Mouse (Mus musculus) midbrain, embryonic 16.5 days (tissue): ENCODE measurements around the gene Lexm. TPM values are rescaled to one million over a fixed set of nuclear protein-coding genes. Genes with fewer than 3 reads are reported as not detected.

ENCODE experiments used
- ATAC-seq: fragments of 200-750 bp; cut with Nextera tagmentation; 2 replicates; pipeline ENCODE4 v1.8.0; 2017; ENCODE audit warnings: moderate TSS enrichment
- H3K27ac ChIP-seq: fragments of 300-500 bp; sonication (generic); 2 replicates; pipeline ENCODE4 v1.5.1; 2014; ENCODE audit warnings: mild to moderate bottlenecking, low read length, mixed read lengths
- H3K27me3 ChIP-seq: fragments of 300-500 bp; sonication (generic); 2 replicates; pipeline ENCODE4 v1.6.1; 2014; ENCODE audit warnings: low read depth, low read length, mixed read lengths; ENCODE audit not compliant: control insufficient read depth, insufficient read depth
- H3K36me3 ChIP-seq: fragments of 300-500 bp; sonication (generic); 2 replicates; pipeline ENCODE4 v1.6.1; 2014; ENCODE audit warnings: mild to moderate bottlenecking, low read length, moderate library complexity, mixed read lengths; ENCODE audit not compliant: control insufficient read depth, insufficient read depth
- H3K4me1 ChIP-seq: fragments of 300-500 bp; sonication (generic); 2 replicates; pipeline ENCODE4 v1.6.1; 2014; ENCODE audit warnings: mild to moderate bottlenecking, low read length, mixed read lengths; ENCODE audit not compliant: control insufficient read depth, insufficient read depth
- H3K4me2 ChIP-seq: fragments of 300-500 bp; sonication (generic); 2 replicates; pipeline ENCODE4 v1.6.1; 2014; ENCODE audit warnings: mild to moderate bottlenecking, low read length, mixed read lengths
- H3K4me3 ChIP-seq: fragments of 300-500 bp; sonication (generic); 2 replicates; pipeline ENCODE4 v1.5.1; 2014; ENCODE audit warnings: low read depth, mild to moderate bottlenecking, low read length, moderate library complexity, mixed read lengths
- H3K9ac ChIP-seq: fragments of 300-500 bp; sonication (generic); 2 replicates; pipeline ENCODE4 v1.6.1; 2014; ENCODE audit warnings: low read depth, low read length, mixed read lengths
- H3K9me3 ChIP-seq: fragments of 300-500 bp; sonication (generic); replicated peaks from 2 replicates; pipeline ENCODE4 v1.6.1; 2014; ENCODE audit warnings: mild to moderate bottlenecking, low read length, mixed read lengths; ENCODE audit not compliant: control insufficient read depth, poor library complexity, severe bottlenecking
- WGBS: fragments of 180-500 bp; shearing (Covaris S2); extraction: QIAGEN DNeasy Blood & Tissue Kit; methylation state at CpG from one replicate; pipeline ENCODE4 v1.1.7; 2014; 5-methylcytosine and 5-hydroxymethylcytosine counted together
- polyA plus RNA-seq: library from polyadenylated mRNA; unstranded; fragments of >200 nt; fragmentation: Nextera tagmentation; extraction: Ambion mirVana; gene quantifications from 2 replicates; pipeline ENCODE4 v1.2.1, GENCODE M21; 2015

Gene Lexm
- polyA plus RNA-seq, 1 experiment from 2014 or later, result not detected

GRCm38 (mm10) chr4:106550516-106551166 lies 66.4 kb downstream of the Lexm start:
- H3K9me3 ChIP-seq, result peaks cover 3% of the 10 kb centered on the region; the same call in 1 of the 2 replicates
- no peaks in the 10 kb centered on the region for H3K36me3 ChIP-seq
- no peak overlapping the region for H3K9ac ChIP-seq
- H3K27me3 ChIP-seq, result no peaks in the 10 kb centered on the region
- no peak overlapping the region for H3K4me3 ChIP-seq
- WGBS, result 74% methylated on average over 8 of the region's 8 CpGs
- no peak for ATAC-seq
- no peaks in the 10 kb centered on the region for H3K4me1 ChIP-seq
- H3K27ac ChIP-seq, result no peak overlapping the region
- no peak overlapping the region for H3K4me2 ChIP-seq

- Histone ChIP-seq H3K9me3 (peaks cover 3% of the 10 kb centered on the region; the same call in 1 of the 2 replicates), H3K36me3 (no peaks in the 10 kb centered on the region), H3K27ac (no peak overlapping the region), H3K9ac (no peak overlapping the region), H3K4me2 (no peak overlapping the region), H3K4me3 (no peak overlapping the region), H3K27me3 (no peaks in the 10 kb centered on the region), H3K4me1 (no peaks in the 10 kb centered on the region)
- 84% methylated on average over 3 of the region's 3 CpGs for WGBS
- no peak for ATAC-seq
These were observed 68.9 kb downstream of the Lexm start for GRCm38 (mm10) chr4:106548113-106548512.

GRCm38 (mm10) chr4:106546896-106547295 lies 70.1 kb downstream of the Lexm start:
- no peak overlapping the region for H3K9ac ChIP-seq
- H3K4me3 ChIP-seq, result no peak overlapping the region
- H3K27me3 ChIP-seq, result no peaks in the 10 kb centered on the region
- no peaks in the 10 kb centered on the region for H3K9me3 ChIP-seq
- no peak overlapping the region for H3K27ac ChIP-seq
- H3K4me1 ChIP-seq, result no peaks in the 10 kb centered on the region
- no peak for ATAC-seq
- H3K36me3 ChIP-seq, result no peaks in the 10 kb centered on the region
- no peak overlapping the region for H3K4me2 ChIP-seq
- WGBS, result 86% methylated on average over 1 of the region's 1 CpGs

DNA sequence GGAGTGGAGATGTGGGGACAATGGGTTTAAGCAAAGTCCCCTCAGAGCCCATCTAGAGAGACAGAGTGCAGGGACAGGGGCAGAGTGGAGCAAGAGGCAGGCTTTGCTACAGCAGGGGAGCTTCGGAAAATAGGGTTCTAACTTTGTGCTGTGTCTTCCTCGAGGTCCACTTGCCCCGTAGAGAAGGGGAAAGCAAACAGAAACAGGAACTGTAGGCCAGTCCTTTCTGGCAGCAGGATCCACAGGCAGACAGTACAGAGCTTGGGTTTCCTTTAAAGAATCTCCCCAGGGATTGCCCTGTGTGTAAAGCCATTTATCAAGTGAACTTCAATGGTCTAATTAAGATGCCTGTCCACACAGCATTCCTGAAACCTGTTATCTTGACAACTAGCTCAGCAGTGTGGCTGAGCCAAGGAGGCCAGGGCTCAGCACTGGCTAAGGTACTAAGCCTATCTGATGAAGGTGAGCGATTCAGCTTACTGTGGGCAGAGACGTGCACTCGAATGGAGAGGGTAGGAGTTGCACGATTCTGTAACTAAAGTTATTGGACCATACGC lies 71.1 kb downstream of the Lexm start:
- 69% methylated on average over 8 of the region's 8 CpGs for WGBS
- H3K4me2 ChIP-seq, result no peak overlapping the region
- no peaks in the 10 kb centered on the region for H3K27me3 ChIP-seq
- no peak overlapping the region for H3K9ac ChIP-seq
- no peaks in the 10 kb centered on the region for H3K36me3 ChIP-seq
- H3K27ac ChIP-seq, result no peak overlapping the region
- H3K4me3 ChIP-seq, result no peak overlapping the region
- ATAC-seq, result no peak
- no peaks in the 10 kb centered on the region for H3K4me1 ChIP-seq
- H3K9me3 ChIP-seq, result no peaks in the 10 kb centered on the region

- no peaks in the 10 kb centered on the region for H3K27me3 ChIP-seq
- no peak for ATAC-seq
- 86% methylated on average over 2 of the region's 2 CpGs for WGBS
- H3K9me3 ChIP-seq, result no peaks in the 10 kb centered on the region
- no peak overlapping the region for H3K4me2 ChIP-seq
- H3K9ac ChIP-seq, result no peak overlapping the region
- no peaks in the 10 kb centered on the region for H3K4me1 ChIP-seq
- no peak overlapping the region for H3K27ac ChIP-seq
- H3K36me3 ChIP-seq, result no peaks in the 10 kb centered on the region
- H3K4me3 ChIP-seq, result no peak overlapping the region
These were observed 74.8 kb downstream of the Lexm start for GRCm38 (mm10) chr4:106542211-106542610.

DNA sequence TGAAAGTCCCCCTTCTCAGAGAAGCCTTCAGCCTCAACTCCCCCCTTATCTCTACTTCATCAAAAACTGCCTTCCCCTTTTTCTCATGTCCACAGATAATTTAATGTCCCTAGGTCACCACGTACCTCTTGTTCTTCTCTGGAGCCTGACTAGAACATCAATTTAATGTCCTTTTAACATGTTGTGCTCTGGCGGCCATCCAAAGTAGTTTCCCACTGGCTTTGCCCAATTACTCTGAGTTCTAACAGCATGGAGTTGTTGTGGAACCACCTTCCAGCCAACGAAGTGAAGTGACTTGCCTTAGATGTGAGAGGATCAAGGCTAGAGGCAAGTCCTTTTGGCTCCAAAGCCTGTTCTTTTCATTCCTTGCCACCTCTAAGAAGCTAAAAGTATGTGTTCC lies 75.5 kb downstream of the Lexm start:
- no peaks in the 10 kb centered on the region for H3K27me3 ChIP-seq

More for the DNA sequence above, 75.5 kb downstream of the Lexm start:
- H3K4me2 ChIP-seq, result no peak overlapping the region
- H3K27ac ChIP-seq, result no peak overlapping the region
- no peaks in the 10 kb centered on the region for H3K36me3 ChIP-seq
- no peaks in the 10 kb centered on the region for H3K9me3 ChIP-seq
- no peaks in the 10 kb centered on the region for H3K4me1 ChIP-seq
- 63% methylated on average over 3 of the region's 3 CpGs for WGBS
- H3K4me3 ChIP-seq, result no peak overlapping the region
- no peak for ATAC-seq
- no peak overlapping the region for H3K9ac ChIP-seq

Other genes starting within 250 kb of the Lexm start
- gene Pcsk9, start 152.9 kb downstream of the Lexm start, polyA plus RNA-seq, result 2.1 and 2.3 TPM in 2 replicates
- gene Bsnd, start 125.0 kb downstream of the Lexm start, polyA plus RNA-seq, result not detected in 2 replicates
- 3.8 and 4.7 TPM in 2 replicates for gene Dhcr24, start 56.2 kb downstream of the Lexm start, polyA plus RNA-seq
- gene Ttc22, start 5.2 kb upstream of the Lexm start, polyA plus RNA-seq, result 3.6 and 4.4 TPM in 2 replicates
- 8.9 and 9.9 TPM in 2 replicates for gene Pars2, start 33.8 kb upstream of the Lexm start, polyA plus RNA-seq
- 159 and 163 TPM in 2 replicates for gene Ttc4, start 61.7 kb upstream of the Lexm start, polyA plus RNA-seq
- 0.38 and 1.6 TPM in 2 replicates for gene Mroh7, start 113.7 kb upstream of the Lexm start, polyA plus RNA-seq
- not detected in 2 replicates for gene Fam151a, start 116.6 kb upstream of the Lexm start, polyA plus RNA-seq
- 1.9 and 2.2 TPM in 2 replicates for gene Acot11, start 187.8 kb upstream of the Lexm start, polyA plus RNA-seq